In genomic region chr12:70826318-70827072, GRCm38 (mm10) we compare ENCODE assay signal across 9 mouse cellular contexts. TPM values are rescaled to one million over a fixed set of nuclear protein-coding genes. Genes with fewer than 3 reads are reported as not detected.
DNase-seq lines count a peak whose midpoint lies in the region; ATAC-seq and TF ChIP-seq lines count a peak whose summit lies in the region.
"Had no signal": no experiment of that assay in that cellular context is flagged by ENCODE, and none has a peak within 500 bp of the region (broad histone marks: within the 10 kb centered on the region; RNA-seq: fewer than 3 reads in every experiment).

No protein-coding gene starts in this region.

- H3K4me2 ChIP-seq in forebrain, postnatal 0 days (ENCODE audit: low read depth) = peak overlapping the region; percentile 76
- peak overlapping the region; percentile 84 for H3K4me2 ChIP-seq in kidney, postnatal 0 days (ENCODE audit: low read length)
- H3K4me2 ChIP-seq in midbrain, embryonic 15.5 days = peak overlapping the region; percentile 82

- peak overlapping the region; percentile 79 for H3K4me3 ChIP-seq in forebrain, postnatal 0 days (ENCODE audit: low read depth, low read length)
- peak overlapping the region; percentile 80 for H3K4me3 ChIP-seq in kidney, postnatal 0 days (replicated peaks; ENCODE audit: low read depth, low read length)
- peak overlapping the region; percentile 79 for H3K4me3 ChIP-seq in midbrain, embryonic 15.5 days

- H3K27me3 ChIP-seq in forebrain, postnatal 0 days (ENCODE audit: insufficient read depth, low read length) = no peaks in the 10 kb centered on the region
- no peaks in the 10 kb centered on the region for H3K27me3 ChIP-seq in kidney, postnatal 0 days (ENCODE audit: insufficient read depth, low read length)
- H3K27me3 ChIP-seq in midbrain, embryonic 15.5 days (replicated peaks) = no peaks in the 10 kb centered on the region
- H3K27me3 ChIP-seq: Patski had no signal

- H3K4me1 ChIP-seq in forebrain, postnatal 0 days (ENCODE audit: insufficient read depth) = peaks cover 9% of the 10 kb centered on the region; the same call in 1 of the 2 replicates
- 0 out of 2 replicates have a peak, but pooled peaks cover 3% of the 10 kb centered on the region for H3K4me1 ChIP-seq in kidney, postnatal 0 days (replicated peaks; ENCODE audit: insufficient read depth, low read length)
- H3K4me1 ChIP-seq in midbrain, embryonic 15.5 days = peaks cover 31% of the 10 kb centered on the region

- peak overlapping the region; percentile 94 for H3K27ac ChIP-seq in forebrain, postnatal 0 days (ENCODE audit: low read depth, low read length)
- peak overlapping the region; percentile 97 for H3K27ac ChIP-seq in kidney, postnatal 0 days
- H3K27ac ChIP-seq in midbrain, embryonic 15.5 days = peak overlapping the region; percentile 91

- 3% methylated on average over 19 of the region's 19 CpGs for WGBS in forebrain, postnatal 0 days
- WGBS in kidney, postnatal 0 days = 2% methylated on average over 19 of the region's 19 CpGs
- 2% methylated on average over 19 of the region's 19 CpGs for WGBS in midbrain, embryonic 15.5 days

- ATAC-seq in forebrain, postnatal 0 days = no peak
- ATAC-seq in kidney, postnatal 0 days (replicated peaks; ENCODE audit: low FRiP score, low read depth) = no peak
- ATAC-seq in midbrain, embryonic 15.5 days (replicated peaks) = no peak
- no peak for ATAC-seq in activated CD4-positive, CD25-positive, alpha-beta regulatory T cell, adult 4 months

- H3K9me3 ChIP-seq in forebrain, postnatal 0 days (ENCODE audit: low read length) = no peaks in the 10 kb centered on the region
- no peaks in the 10 kb centered on the region for H3K9me3 ChIP-seq in kidney, postnatal 0 days (replicated peaks; ENCODE audit: low read length)
- H3K9me3 ChIP-seq in midbrain, embryonic 15.5 days = no peaks in the 10 kb centered on the region

- no peak for TF ChIP-seq CTCF in forebrain, postnatal 0 days (IDR thresholded peaks at IDR 0.05; ENCODE audit: low read depth)
- TF ChIP-seq CTCF in kidney, postnatal 0 days (IDR thresholded peaks at IDR 0.05; ENCODE audit: low read depth) = no peak

- H3K36me3 ChIP-seq in forebrain, postnatal 0 days (ENCODE audit: insufficient read depth) = no peaks in the 10 kb centered on the region
- H3K36me3 ChIP-seq in kidney, postnatal 0 days (ENCODE audit: insufficient read depth, low read length) = no peaks in the 10 kb centered on the region
- no peaks in the 10 kb centered on the region for H3K36me3 ChIP-seq in midbrain, embryonic 15.5 days (replicated peaks)

- peak; percentile 47 for DNase-seq in cerebellum, adult 11-12 months
- no peak for DNase-seq in cerebellum, postnatal 4 days (ENCODE audit: low spot score in 2 of 2)
- DNase-seq in NIH3T3 (ENCODE audit: low read depth) = peak; percentile 66
- DNase-seq in forebrain, postnatal 0 days = peak; percentile 26
- peak; percentile 73 for DNase-seq in kidney, postnatal 0 days (ENCODE audit: low spot score)
- DNase-seq in frontal cortex, postnatal 25 days (ENCODE audit: low spot score in 2 of 2) = no peak

- H3K9ac ChIP-seq in forebrain, postnatal 0 days = peak overlapping the region; percentile 81
- H3K9ac ChIP-seq in kidney, postnatal 0 days (ENCODE audit: low read depth, low read length) = peak overlapping the region; percentile 90
- H3K9ac ChIP-seq in midbrain, embryonic 15.5 days = peak overlapping the region; percentile 74; the same call in 1 of the 2 replicates

RNA-seq across cellular contexts. Expression of gene Frmd6, which starts 1.2 kb away (rescaled TPM):
- 10.6 and 11.0 TPM in 2 replicates for total RNA-seq in forebrain, postnatal 0 days (2014; rRNA removed)
- polyA plus RNA-seq in forebrain, postnatal 0 days (2015; fragmentation: Nextera tagmentation; extraction: Ambion mirVana) = 6.9 and 7.4 TPM in 2 replicates
- polyA plus RNA-seq in kidney, postnatal 0 days (2015; fragmentation: Nextera tagmentation; extraction: Ambion mirVana) = 14.6 and 16.3 TPM in 2 replicates
- 9.2 and 9.7 TPM in 2 replicates for polyA plus RNA-seq in midbrain, embryonic 15.5 days (2015; fragmentation: Nextera tagmentation; extraction: Ambion mirVana)
- 10 to 100 TPM; 14.2 to 19.3 TPM for polyA plus RNA-seq in activated CD4-positive, CD25-positive, alpha-beta regulatory T cell, adult 4 months (2017; shearing (Covaris generic))

Comparison
In these comparisons a context has a peak if more than half of its experiments do, and no peak if none do; other contexts are left out.
1. DNase-seq: peak in cerebellum, adult 11-12 months (single experiment), NIH3T3 (single experiment), forebrain, postnatal 0 days (single experiment) and kidney, postnatal 0 days (single experiment); none in cerebellum, postnatal 4 days (0 of 2) and frontal cortex, postnatal 25 days (0 of 2).
2. Peak in every context shown above with its lines, with median percentiles within 50 percentile points of each other: H3K27ac ChIP-seq, H3K4me2 ChIP-seq, H3K4me3 ChIP-seq and H3K9ac ChIP-seq.